Mouse (Mus musculus): ENCODE data around the gene Map3k15. TPM values are rescaled to one million over a fixed set of nuclear protein-coding genes. Genes with fewer than 3 reads are reported as not detected.

The Map3k15 gene
- total RNA-seq, 2 experiments from 2014 or later: 0.68 to 1.3 TPM

GRCm38 (mm10) chrX:160137177-160137860 is 149.1 kb downstream of the Map3k15 start:
- TF ChIP-seq CTCF (IDR thresholded peaks at IDR 0.05): no peak
- Histone ChIP-seq H3K27ac (peak overlapping the region; percentile 94), H3K4me3 (peak overlapping the region; percentile 70)
- no peak for DNase-seq (ENCODE audit: extremely low spot score in 1 of 2, low spot score in 2 of 2)
- intact Hi-C loops (cut with DNase I): no loop called here

- Histone ChIP-seq H3K27ac (peak within 1 kb of the TSS; percentile 94), H3K4me3 (peak within 1 kb of the TSS; percentile 70)
- intact Hi-C loops (cut with DNase I): no loop called here
- peak; percentile 81 to 83 for DNase-seq (ENCODE audit: extremely low spot score in 1 of 2, low spot score in 2 of 2)
- TF ChIP-seq CTCF (IDR thresholded peaks at IDR 0.05): no peak; the same call in 1 of the 2 replicates
Measured at GRCm38 (mm10) chrX:160137861-160138717, 149.9 kb downstream of the Map3k15 start, which contains the start of gene Pdha1. Gene Pdha1, minus strand, starts transcription at chrX:160138413.

- DNase-seq (ENCODE audit: extremely low spot score in 1 of 2, low spot score in 2 of 2): no peak
- TF ChIP-seq CTCF (IDR thresholded peaks at IDR 0.05): no peak
- H3K4me3 ChIP-seq: no peak overlapping the region
- intact Hi-C loops (cut with DNase I): no loop called here
- no peak overlapping the region for H3K27ac ChIP-seq
Measured at GRCm38 (mm10) chrX:160146806-160147205, 158.6 kb downstream of the Map3k15 start.

GRCm38 (mm10) chrX:160147406-160147805 is 159.2 kb downstream of the Map3k15 start:
- Histone ChIP-seq H3K27ac (no peak overlapping the region), H3K4me3 (no peak overlapping the region)
- no peak for TF ChIP-seq CTCF (IDR thresholded peaks at IDR 0.05)
- intact Hi-C loops (cut with DNase I): no loop called here
- no peak for DNase-seq (ENCODE audit: extremely low spot score in 1 of 2, low spot score in 2 of 2)

- no peak overlapping the region for H3K4me3 ChIP-seq
- TF ChIP-seq CTCF (IDR thresholded peaks at IDR 0.05): no peak
- DNase-seq (ENCODE audit: extremely low spot score in 1 of 2, low spot score in 2 of 2): no peak
- no peak overlapping the region for H3K27ac ChIP-seq
- intact Hi-C loops (cut with DNase I): no loop called here
Measured at GRCm38 (mm10) chrX:160148859-160149258, 160.6 kb downstream of the Map3k15 start.

- intact Hi-C loops (cut with DNase I): loop anchor here (1.0 kb wide), 1 partner anchor 880 kb away; no protein-coding TSS in a partner anchor
- peak; percentile 64 for TF ChIP-seq CTCF (IDR thresholded peaks at IDR 0.05)
- Histone ChIP-seq H3K27ac (no peak overlapping the region), H3K4me3 (no peak overlapping the region)
- no peak for DNase-seq (ENCODE audit: extremely low spot score in 1 of 2, low spot score in 2 of 2)
Measured at GRCm38 (mm10) chrX:160153147-160153815, 165.0 kb downstream of the Map3k15 start.

GRCm38 (mm10) chrX:160164259-160164658 is 176.0 kb downstream of the Map3k15 start:
- Histone ChIP-seq H3K27ac (no peak overlapping the region), H3K4me3 (no peak overlapping the region)
- intact Hi-C loops (cut with DNase I): no loop called here
- no peak for TF ChIP-seq CTCF (IDR thresholded peaks at IDR 0.05)
- DNase-seq (ENCODE audit: extremely low spot score in 1 of 2, low spot score in 2 of 2): no peak

GRCm38 (mm10) chrX:160166246-160166985 is 178.2 kb downstream of the Map3k15 start:
- intact Hi-C loops (cut with DNase I): no loop called here
- DNase-seq (ENCODE audit: extremely low spot score in 1 of 2, low spot score in 2 of 2): no peak
- TF ChIP-seq CTCF (IDR thresholded peaks at IDR 0.05): no peak
- H3K27ac ChIP-seq: no peak overlapping the region
- H3K4me3 ChIP-seq: no peak overlapping the region

GRCm38 (mm10) chrX:160170150-160170549 is 181.9 kb downstream of the Map3k15 start:
- intact Hi-C loops (cut with DNase I): no loop called here
- no peak overlapping the region for H3K4me3 ChIP-seq
- peak; percentile 64 for TF ChIP-seq CTCF (IDR thresholded peaks at IDR 0.05)

More at GRCm38 (mm10) chrX:160170150-160170549, 181.9 kb downstream of the Map3k15 start:
- H3K27ac ChIP-seq: no peak overlapping the region
- DNase-seq (ENCODE audit: extremely low spot score in 1 of 2, low spot score in 2 of 2): peak; percentile 30 to 61

Other genes with a start within 250 kb of the Map3k15 start
- 100 to 1,000 TPM; 204 to 231 TPM for gene Pdha1, start 150.0 kb downstream of the Map3k15 start, total RNA-seq (2021)

Data from left cerebral cortex, adult 2 months (tissue).